Mouse (Mus musculus) C2C12 (cell line): ENCODE results near the gene H3f3a.

Experiments
- CEBPB ChIP-seq: IDR thresholded peaks from one replicate; pipeline ENCODE4 v1.6.1; 2011; ENCODE audit warnings: low read depth, mild to moderate bottlenecking, control low read depth, moderate library complexity
- CTCF ChIP-seq: IDR thresholded peaks from one replicate; pipeline ENCODE4 v1.5.1; 2011; ENCODE audit not compliant: control insufficient read depth, insufficient read depth, insufficient read length
- FOSL1 ChIP-seq: IDR thresholded peaks from one replicate; pipeline ENCODE4 v1.8.0; 2011; ENCODE audit warnings: mild to moderate bottlenecking, low read length; ENCODE audit not compliant: poor library complexity, insufficient read depth, severe bottlenecking
- MAX ChIP-seq: IDR thresholded peaks from one replicate; pipeline ENCODE4 v1.6.1; 2011; ENCODE audit warnings: mild to moderate bottlenecking, control low read depth
- MYOD1 ChIP-seq: IDR thresholded peaks from one replicate; pipeline ENCODE4 v1.6.1; 2011; ENCODE audit warnings: low read depth; ENCODE audit not compliant: control insufficient read depth, insufficient read length
- MYOG ChIP-seq: IDR thresholded peaks from one replicate; pipeline ENCODE4 v1.6.1; 2011; ENCODE audit not compliant: control insufficient read depth, insufficient read length; ENCODE audit errors: extremely low read depth
- USF1 ChIP-seq: IDR thresholded peaks from one replicate; pipeline ENCODE4 v1.6.1; 2011; ENCODE audit warnings: low read depth, mild to moderate bottlenecking, control low read depth, moderate library complexity

GRCm38 (mm10) chr1:180800022-180800421 is 13.7 kb downstream of the H3f3a start:
- TF ChIP-seq CTCF, result no peak
- no peak for TF ChIP-seq FOSL1
- no peak for TF ChIP-seq USF1
- no peak for TF ChIP-seq MAX
- TF ChIP-seq CEBPB, result no peak
- TF ChIP-seq MYOG, result no peak
- TF ChIP-seq MYOD1, result no peak
